12 mouse cellular contexts compared by ENCODE assay signal in the genomic region with DNA sequence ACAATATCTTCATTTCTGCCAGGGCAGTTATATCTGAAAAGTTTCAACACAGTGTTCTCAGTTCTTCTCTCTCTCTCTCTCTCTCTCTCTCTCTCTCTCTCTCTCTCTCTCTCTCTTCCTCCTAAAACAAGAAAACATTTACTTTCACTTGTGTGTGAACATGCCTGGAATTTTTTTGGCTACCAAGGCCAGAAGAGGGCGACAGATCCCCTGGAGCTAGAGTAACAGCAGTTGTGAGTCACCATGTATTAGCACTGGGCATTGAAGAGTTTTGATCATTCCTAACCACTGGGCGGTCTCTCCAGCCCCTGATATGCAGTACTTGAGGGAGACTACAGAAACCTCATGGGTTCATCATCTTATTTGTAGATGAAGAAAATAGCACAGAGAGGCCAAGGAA.
A peak's percentile ranks its signal among the peaks of the same experiment; 100 is the strongest.
DNase-seq lines count a peak whose midpoint lies in the region; ATAC-seq and TF ChIP-seq lines count a peak whose summit lies in the region.
"Had no signal": no experiment of that assay in that cellular context is flagged by ENCODE, and none has a peak within 500 bp of the region (broad histone marks: within the 10 kb centered on the region; RNA-seq: fewer than 3 reads in every experiment).

No protein-coding gene starts in this region.

- no peak for TF ChIP-seq POLR2A in CH12.LX (IDR thresholded peaks at IDR 0.05; ENCODE audit: low read depth, low read length)

- TF ChIP-seq CTCF in CH12.LX (conservative IDR thresholded peaks at IDR 0.05 in 1 of 2, IDR thresholded peaks at IDR 0.05 in 1 of 2; ENCODE audit: low read depth in 2 of 2, low read length in 2 of 2): peak in 1 of 2 experiments; percentile 53; a peak in 2 of 4 replicates

- no peak for ATAC-seq in liver, embryonic 12.5 days
- ATAC-seq: inflammation-experienced regulatory T-cells, adult 6 months had no signal

- in situ Hi-C loops in CH12.LX (cut with MboI; ENCODE audit: low pct_ligation_motif_present, low pct_unique_long_range_greater_than_20kb, low sequenced_read_pairs): no loop called here

- no peaks in the 10 kb centered on the region for H3K79me2 ChIP-seq in CH12.LX (replicated peaks; ENCODE audit: control insufficient read depth, extremely low read depth, insufficient read depth, poor library complexity, severe bottlenecking)

- peak; percentile 46 for TF ChIP-seq RAD21 in CH12.LX (IDR thresholded peaks at IDR 0.05; ENCODE audit: low read depth, low read length)

- H3K36me3 ChIP-seq in liver, embryonic 12.5 days: no peaks in the 10 kb centered on the region
- no peaks in the 10 kb centered on the region for H3K36me3 ChIP-seq in CH12.LX (replicated peaks in 1 of 2; ENCODE audit: control insufficient read depth in 1 of 2, insufficient read depth in 1 of 2, low read length in 1 of 2)
- H3K36me3 ChIP-seq: neural tube, embryonic 13.5 days had no signal

- H3K27me3 ChIP-seq in liver, embryonic 12.5 days (replicated peaks): no peaks in the 10 kb centered on the region
- H3K27me3 ChIP-seq in CH12.LX (replicated peaks): no peaks in the 10 kb centered on the region
- H3K27me3 ChIP-seq: neural tube, embryonic 13.5 days had no signal

- no peaks in the 10 kb centered on the region for H3K4me1 ChIP-seq in liver, embryonic 12.5 days
- no peaks in the 10 kb centered on the region for H3K4me1 ChIP-seq in CH12.LX (ENCODE audit: control insufficient read depth in 1 of 2, insufficient read depth in 2 of 2)
- H3K4me1 ChIP-seq: neural tube, embryonic 13.5 days had no signal

- no peak overlapping the region for H3K4me3 ChIP-seq in liver, embryonic 12.5 days
- H3K4me3 ChIP-seq in CH12.LX (replicated peaks in 1 of 3; ENCODE audit: low read depth in 2 of 3, low read length in 2 of 3, poor library complexity in 1 of 3): no peak overlapping the region
- H3K4me3 ChIP-seq: neural tube, embryonic 13.5 days had no signal

- peak; percentile 17 to 22 for DNase-seq in cerebellum, postnatal 10 days
- DNase-seq in cerebellum, postnatal 36 days: no peak
- DNase-seq in liver (peak; percentile 3), CH12.LX (ENCODE audit: extremely low read depth) (peak; percentile 48)
- DNase-seq in embryo, embryonic 10 days (ENCODE audit: low spot score): peak; percentile 38
- no peak for DNase-seq in B cell, adult 2 months
- DNase-seq in thymus, adult 18-20 months: no peak
- DNase-seq: heart, adult 11 months; lung, postnatal 4 days had no signal

- no peak for TF ChIP-seq EP300 in CH12.LX (IDR thresholded peaks at IDR 0.05; ENCODE audit: low read length)

- no peak overlapping the region for H3K9ac ChIP-seq in liver, embryonic 12.5 days
- no peak overlapping the region for H3K9ac ChIP-seq in CH12.LX (ENCODE audit: insufficient read depth, low read depth)
- H3K9ac ChIP-seq: neural tube, embryonic 13.5 days had no signal

- no peak overlapping the region for H3K4me2 ChIP-seq in liver, embryonic 12.5 days
- H3K4me2 ChIP-seq in CH12.LX (ENCODE audit: insufficient read depth, low read depth, poor library complexity, severe bottlenecking): no peak overlapping the region
- H3K4me2 ChIP-seq: neural tube, embryonic 13.5 days had no signal

- WGBS in liver, embryonic 12.5 days (ENCODE audit: insufficient replicate concordance): 41% methylated on average over 2 of the region's 2 CpGs

- H3K27ac ChIP-seq in liver, embryonic 12.5 days: no peak overlapping the region
- H3K27ac ChIP-seq in CH12.LX (ENCODE audit: insufficient read depth, low read depth): no peak overlapping the region
- H3K27ac ChIP-seq: neural tube, embryonic 13.5 days had no signal

- no peaks in the 10 kb centered on the region for H3K9me3 ChIP-seq in liver, embryonic 12.5 days (replicated peaks)
- no peaks in the 10 kb centered on the region for H3K9me3 ChIP-seq in CH12.LX (replicated peaks; ENCODE audit: low read length)
- H3K9me3 ChIP-seq: neural tube, embryonic 13.5 days had no signal

- dilution Hi-C loops in CH12.LX (cut with MboI; ENCODE audit: extremely low pct_ligation_motif_present, extremely low pct_unique_long_range_greater_than_20kb, low sequenced_read_pairs): no loop called here

TF ChIP-seq in CH12.LX, 34 proteins besides CTCF, POLR2A, EP300 and RAD21:
- no peak for TF ChIP-seq GABPA (IDR thresholded peaks at IDR 0.05; ENCODE audit: insufficient replicate concordance, low read depth, low read length)
- no peak for TF ChIP-seq IRF4 (IDR thresholded peaks at IDR 0.05; ENCODE audit: low read depth, low read length)
- peak; percentile 38 for TF ChIP-seq SMC3 (IDR thresholded peaks at IDR 0.05; ENCODE audit: low read depth, low read length)
- no peak for TF ChIP-seq JUND (conservative IDR thresholded peaks at IDR 0.05; ENCODE audit: low read depth, low read length)

Comparison
In these comparisons a context has a peak if more than half of its experiments do, and no peak if none do; other contexts are left out.
1. DNase-seq: peak in cerebellum, postnatal 10 days (2 of 2), liver (single experiment), CH12.LX (single experiment) and embryo, embryonic 10 days (single experiment); none in cerebellum, postnatal 36 days (0 of 2), B cell, adult 2 months (0 of 2) and thymus, adult 18-20 months (0 of 2).